Mouse (Mus musculus): Measurements from ENCODE around the gene Cyb561d1.

Gene Cyb561d1

DNA sequence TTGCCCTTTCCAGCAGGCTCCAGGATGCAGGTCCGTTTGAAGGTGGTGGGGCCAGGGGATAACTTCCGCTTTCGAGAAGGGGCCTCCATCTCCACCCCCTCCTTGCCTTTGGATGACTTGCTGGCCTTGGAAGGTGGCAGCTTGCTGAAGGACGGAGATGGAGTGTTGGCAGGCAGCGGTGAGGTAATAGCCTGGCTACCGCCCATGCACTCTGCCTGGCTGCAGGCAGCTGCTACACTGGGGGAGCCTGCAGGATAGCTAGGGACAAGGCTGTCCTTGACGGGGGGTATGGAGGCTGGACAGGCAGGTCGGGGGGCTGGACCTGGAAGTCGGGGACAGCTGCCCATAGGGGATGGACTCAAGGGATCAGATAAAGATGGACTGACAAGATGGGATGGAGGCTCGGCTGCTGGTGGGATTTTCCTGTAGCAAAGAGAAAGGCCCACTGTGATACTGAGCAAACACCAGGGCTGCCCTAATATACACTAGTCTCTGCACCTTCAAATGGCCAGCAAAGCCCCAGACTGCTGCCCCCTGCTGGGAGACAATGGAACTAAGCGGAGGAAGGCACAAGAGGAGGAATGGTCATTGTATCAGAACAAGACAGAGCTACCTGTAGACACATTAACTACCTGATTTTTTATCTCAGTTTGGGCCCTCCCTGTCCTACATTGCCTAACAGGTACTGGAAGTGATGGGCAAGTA, 2.8 kb upstream of the Cyb561d1 start:
- peak; percentile 43 to 75 for DNase-seq (ENCODE audit: low spot score in 2 of 2)

DNA sequence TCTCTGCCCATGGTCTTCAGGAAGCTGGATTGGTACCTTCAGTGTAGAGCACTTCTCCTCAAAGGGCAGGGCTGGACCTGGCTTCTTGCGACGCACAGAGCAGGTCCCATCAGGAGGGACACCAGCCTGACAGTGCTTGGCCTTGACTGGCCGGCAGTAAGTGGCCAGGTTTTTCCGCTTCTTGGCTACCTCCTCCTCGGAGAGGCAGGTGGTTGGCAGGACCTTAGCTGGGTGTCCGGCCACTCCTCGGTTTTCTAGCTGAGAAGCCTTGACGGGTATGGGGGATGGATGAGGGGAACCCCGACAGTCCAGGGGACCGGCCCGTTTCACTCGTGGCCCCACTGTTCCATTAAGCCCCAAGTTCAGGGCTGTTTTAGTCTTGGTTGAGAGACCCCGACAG, 2.2 kb upstream of the Cyb561d1 start:
- DNase-seq (ENCODE audit: low spot score in 2 of 2): no peak

DNA sequence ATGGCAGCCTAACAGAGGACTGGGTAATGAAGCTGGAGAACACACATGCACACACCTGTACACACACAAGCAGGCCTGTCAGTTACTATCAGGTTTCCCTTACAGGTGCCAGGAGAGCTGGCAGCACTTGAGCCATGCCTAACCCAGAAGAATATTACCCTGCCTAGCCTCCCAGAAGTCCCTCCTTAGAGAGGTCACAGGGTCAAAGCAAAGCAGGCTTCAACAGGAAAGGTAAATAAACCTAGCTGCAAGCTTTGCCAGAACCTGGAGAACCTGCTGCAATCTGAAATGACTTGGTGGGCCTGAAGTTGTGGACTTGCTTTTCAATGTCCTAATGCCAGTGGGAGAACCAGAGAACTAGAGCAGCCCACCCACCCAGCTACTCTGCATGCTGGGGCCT, 1.5 kb upstream of the Cyb561d1 start:
- DNase-seq (ENCODE audit: low spot score in 2 of 2): peak in 1 of 2 experiments; percentile 68

DNA sequence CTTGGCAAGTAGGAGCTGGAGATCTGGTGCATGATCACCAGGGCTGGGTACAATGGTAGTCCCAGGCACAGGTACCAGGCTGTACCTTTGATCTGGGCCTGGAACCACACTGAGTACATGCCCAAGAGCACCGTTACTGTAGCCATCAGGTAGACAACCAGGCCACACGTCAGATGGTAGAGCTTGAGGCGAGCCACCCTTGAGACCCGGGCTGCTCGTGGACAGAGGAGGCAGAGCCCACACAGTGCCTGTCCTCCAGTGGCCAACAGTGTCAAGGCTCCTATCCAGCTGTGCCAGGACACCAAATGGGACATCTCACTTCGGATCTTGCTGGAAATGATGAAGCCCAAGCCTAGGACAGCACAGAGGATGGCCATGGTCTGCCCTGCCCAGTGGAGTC, 1.8 kb downstream of the Cyb561d1 start:
- DNase-seq (ENCODE audit: low spot score in 2 of 2): no peak

DNA sequence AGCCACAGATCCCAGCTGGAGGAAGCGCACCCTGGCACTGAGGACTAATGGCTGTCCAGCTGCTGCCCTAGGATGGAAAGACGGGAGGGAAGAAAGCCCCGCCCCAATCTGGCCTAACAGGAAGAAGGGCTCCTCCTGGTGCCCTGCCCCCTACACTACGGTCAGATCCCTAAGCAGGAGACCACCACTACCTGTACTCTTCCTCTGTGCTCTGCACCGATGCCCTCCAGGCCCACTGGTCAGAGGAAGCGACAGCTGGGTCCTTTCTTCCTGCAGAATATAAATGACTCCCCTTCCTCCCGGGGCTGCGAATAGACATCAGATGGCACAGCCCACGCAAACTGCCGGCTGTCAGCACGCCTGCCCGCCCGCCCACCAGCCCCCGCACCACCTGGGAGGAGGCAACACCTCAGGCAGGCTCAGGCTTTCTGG, 3.9 kb downstream of the Cyb561d1 start:
- no peak for DNase-seq (ENCODE audit: low spot score in 2 of 2)

DNA sequence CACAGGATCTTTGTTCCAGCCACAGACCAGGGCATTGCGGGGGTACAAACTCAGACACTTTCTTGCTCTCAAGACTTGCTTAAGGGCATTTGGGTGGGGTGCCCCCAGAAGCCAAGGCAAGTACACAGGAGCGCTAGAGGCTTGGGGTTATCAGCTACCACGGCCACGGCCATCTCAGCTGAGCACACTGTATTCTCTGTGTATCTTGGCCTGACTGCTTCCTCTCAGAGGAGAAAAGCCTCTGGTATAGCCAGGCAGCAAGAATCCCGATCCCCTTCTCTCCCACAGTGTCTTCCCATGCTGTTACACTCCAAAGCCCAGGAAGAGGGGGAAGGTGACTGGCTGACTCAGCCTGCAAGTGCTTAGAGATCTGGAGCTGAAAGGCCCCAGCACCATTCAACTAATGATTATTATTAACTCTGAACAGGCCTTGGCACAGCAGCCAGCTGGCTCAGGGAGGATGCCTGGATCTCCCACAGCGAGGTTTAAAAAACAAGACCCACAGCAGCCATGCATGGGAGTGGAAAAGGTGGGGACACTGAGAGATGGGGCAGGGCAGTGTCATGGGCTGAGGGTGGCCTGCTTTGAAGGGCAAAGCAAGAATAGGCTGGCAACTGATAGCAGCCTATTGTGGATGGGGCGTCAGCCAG, 4.9 kb downstream of the Cyb561d1 start:
- DNase-seq (ENCODE audit: low spot score in 2 of 2): no peak

DNA sequence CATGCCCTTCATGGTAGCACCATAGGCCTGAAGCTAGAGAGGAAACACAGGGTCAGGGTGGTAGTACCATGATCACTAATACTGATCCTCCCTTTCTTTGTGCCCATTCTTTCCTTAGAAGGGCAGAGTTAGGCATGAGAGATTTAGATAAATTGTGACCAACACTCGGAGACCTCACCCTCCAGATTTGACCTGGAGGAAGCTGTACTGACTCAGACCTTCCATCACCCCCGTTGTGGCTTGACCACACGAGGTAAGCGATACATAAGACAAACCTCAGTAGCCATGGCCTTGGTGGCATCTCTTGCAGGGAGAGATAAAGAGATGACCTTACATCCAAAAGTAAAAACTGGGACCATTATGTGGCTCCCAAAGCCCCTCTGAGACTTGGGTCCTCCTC, 5.7 kb downstream of the Cyb561d1 start:
- DNase-seq (ENCODE audit: low spot score in 2 of 2): no peak

DNA sequence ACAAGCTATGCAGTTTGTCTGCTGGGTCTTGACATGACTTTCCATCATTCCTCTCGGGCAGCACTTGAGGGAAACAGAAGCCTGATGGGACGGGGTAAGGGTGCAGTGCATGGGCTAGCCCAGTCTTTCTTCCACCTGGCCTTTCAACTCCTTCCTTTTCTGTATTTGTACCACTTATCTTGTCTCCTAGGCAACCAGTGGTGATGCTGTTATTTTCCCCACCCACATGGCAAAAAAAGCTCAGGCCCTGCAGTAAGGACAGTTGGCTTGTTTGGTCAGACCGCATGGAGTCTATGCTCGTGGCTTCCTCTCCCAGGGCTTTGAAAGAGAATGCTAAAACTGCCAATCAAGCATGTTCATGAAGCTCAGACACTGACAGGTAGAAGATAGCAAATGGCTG, 7.3 kb downstream of the Cyb561d1 start:
- no peak for DNase-seq (ENCODE audit: low spot score in 2 of 2)

DNA sequence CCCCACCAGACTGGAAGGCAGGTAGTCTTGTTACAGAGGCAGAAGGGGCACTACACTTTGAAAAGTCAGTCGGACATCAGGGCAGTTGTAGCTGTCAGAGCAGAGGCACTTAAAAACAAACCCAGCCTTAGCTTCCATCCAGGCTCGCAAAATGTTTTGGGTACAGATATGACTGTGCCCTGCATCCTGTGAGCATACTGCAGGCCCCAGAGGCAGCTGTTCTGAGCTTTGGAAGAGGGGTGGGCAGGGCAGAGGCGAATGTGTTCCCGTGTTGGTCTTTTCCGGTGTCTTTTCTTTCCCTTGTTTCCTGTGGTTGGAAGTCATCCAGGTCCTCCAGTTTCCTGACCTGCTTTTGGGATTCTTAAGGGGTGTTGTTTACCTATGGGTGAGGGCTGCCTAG, 11.1 kb downstream of the Cyb561d1 start:
- no peak for DNase-seq (ENCODE audit: low spot score in 2 of 2)

DNA sequence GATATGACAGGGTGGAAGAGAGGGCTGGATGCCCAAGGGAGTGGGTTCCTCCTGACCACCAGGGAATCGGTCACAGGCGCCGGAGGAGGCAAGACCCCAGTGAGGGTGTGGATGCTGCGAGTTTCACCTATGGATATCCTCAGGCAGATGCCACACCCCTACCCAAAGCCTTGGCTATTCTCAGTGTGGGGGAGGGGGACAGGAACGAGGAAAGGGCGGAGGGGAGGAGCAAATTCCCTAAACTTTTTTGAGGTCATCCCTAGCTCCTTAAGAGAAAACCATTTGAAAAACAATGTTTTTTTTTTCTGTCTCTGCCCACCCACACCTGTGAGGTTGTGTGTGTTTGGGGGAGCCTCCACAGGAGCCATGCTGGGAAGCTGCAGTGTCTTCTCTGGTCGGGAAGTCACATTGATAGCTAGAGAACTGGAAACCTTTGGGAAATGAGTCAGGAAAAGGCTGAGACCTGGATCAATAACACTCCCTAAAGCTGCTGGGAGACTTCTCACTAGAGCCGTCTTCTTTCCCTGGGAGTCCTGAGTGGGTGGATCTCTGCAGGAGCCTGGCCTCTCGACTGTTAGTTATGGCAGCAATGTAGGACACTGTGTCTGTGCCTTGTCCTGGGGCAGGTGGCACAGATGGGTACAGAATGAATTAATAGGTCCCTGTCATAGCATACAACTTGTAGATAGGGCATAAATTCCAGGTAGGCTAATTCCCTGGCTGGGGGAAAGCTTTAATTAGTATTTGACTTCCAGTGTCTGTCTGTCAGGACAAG, 12.1 kb downstream of the Cyb561d1 start:
- no peak for DNase-seq (ENCODE audit: low spot score in 2 of 2)

DNA sequence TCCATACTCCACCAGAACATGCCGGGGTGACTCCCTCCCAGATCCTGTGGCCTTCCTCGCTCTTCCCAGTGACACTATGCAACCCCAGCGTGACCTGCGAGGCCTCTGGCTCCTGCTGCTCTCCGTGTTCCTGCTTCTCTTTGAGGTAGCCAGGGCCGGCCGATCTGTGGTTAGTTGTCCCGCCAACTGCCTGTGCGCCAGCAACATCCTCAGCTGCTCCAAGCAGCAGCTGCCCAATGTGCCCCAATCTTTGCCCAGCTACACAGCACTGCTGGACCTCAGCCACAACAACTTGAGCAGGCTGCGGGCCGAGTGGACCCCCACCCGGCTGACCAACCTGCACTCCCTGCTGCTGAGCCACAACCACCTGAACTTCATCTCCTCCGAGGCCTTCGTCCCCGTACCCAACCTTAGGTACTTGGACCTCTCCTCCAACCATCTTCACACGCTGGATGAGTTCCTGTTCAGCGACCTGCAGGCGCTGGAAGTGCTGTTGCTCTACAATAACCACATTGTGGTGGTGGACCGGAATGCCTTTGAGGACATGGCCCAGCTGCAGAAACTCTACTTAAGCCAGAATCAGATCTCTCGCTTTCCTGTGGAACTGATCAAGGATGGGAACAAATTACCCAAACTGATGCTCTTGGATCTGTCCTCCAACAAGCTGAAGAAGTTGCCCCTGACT, 13.8 kb downstream of the Cyb561d1 start:
- DNase-seq (ENCODE audit: low spot score in 2 of 2): no peak

DNA sequence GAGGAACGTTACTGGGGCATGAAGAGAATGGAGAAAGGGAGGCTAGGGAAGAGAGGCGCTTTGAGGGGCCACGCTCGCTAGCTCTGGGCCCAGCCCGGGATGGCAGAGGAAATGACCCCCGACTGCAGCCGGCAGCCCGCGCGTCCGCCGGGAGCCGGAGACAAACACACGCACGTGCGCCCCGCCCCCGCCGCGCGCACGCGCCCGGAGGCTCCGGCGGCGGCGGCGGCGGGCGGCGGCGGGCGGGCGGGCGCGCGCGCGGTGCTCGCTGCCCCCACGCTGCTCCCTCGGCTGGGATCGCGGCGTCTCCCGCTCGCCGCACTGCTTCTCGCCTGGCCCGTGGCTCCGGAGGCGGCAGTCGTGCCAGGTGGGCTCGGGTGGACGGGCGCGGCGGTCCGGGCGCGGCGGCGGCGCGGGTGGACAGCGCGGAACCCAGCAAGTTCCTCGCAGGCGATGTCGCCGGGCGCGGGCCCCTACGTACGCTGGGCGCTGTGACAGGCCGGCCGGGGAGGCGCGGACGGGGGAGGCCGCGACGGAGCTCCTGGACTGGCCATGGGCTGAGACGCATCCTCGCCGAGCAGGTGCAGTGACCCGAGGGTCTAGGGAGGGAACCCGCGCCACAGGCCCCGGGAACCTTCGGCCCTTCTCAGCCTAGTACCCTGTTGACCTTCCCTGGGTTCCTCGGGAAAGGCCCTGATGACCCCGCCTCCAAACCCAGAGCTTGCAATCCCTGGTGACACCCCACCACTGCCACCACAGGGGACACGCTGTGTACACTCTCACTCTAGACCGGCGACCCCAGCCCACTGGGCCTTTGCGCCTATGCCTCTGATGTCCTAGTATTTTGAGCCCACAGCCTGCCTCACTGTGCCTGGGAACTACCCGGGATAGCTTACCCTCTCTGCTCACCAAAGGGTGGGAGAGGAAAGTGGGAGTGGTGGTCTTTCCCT, 14.6 kb downstream of the Cyb561d1 start, which contains the start of gene Amigo1:
Amigo1 (plus strand) TSS at position 238 of the 950 bp plus-strand sequence.
- peak in 1 of 2 experiments; percentile 61 for DNase-seq (ENCODE audit: low spot score in 2 of 2)

DNA sequence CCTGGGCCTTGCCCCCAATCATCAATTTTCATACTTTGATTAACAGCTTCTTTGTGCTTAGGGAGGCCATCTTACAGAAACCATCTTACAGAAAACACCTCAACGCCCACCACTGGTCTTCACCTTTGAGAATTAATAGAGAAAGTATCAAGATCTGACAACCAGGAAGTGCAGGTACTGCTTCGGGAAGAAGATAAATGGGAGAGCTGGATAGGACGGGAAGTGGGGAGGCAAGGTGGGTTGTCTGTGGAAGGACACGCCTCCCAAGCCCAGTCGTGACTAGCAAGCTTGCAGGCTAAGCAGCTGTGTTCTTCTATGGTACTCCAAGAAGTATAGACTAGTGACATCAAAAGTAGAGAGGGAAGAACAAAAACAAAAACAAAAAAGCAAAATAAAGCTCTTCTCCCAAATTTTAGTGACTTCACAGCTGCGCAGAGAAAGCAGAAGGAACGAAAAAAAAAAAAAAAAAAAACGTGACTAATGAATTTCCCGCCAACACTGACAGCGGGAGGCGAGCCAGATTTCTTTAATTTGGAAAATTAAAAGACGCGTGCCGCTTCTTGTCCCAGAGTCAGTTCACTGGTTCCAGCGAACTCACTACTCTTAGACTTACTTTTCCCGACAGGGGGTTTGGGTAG, 15.4 kb downstream of the Cyb561d1 start:
- DNase-seq (ENCODE audit: low spot score in 2 of 2): no peak

DNA sequence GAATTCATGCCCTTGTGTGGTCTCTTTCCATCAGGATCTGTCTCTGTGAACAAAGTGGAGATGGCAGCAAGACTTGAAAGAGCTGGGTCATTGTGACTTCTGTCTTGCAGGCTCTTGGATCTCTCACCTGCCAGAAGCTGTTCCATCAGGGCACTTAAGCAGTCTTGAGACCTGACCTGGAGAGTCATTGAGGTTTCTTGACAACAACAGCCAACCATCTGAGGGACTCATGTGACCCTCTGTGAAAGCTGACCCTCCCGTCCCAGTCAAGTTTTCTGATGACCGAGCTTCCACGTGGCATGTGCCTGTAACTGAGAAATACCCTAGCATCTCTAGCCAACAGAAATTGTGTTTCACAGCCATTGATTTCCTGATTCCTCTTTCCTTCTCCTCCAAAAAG, 16.3 kb downstream of the Cyb561d1 start:
- no peak for DNase-seq (ENCODE audit: low spot score in 2 of 2)

DNA sequence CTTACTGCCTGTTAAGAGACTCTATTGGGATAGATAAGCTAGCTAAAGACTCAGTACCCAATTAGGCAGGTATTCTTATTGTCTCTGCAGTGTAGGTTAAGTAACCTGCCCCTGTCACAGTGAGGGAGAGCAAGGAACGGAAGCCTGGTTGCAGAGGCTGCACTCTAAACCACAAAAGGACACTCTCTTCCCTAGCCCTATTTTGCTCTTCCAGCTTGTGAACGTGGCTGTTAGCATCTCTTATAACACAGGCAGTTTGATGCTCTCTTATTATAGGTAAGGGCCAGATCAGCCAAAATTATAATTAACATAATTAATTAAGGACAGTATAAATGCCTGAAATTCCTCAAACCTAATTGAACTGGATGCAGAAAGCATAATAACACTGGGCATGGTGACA, 20.5 kb downstream of the Cyb561d1 start:
- no peak for DNase-seq (ENCODE audit: low spot score in 2 of 2)

DNA sequence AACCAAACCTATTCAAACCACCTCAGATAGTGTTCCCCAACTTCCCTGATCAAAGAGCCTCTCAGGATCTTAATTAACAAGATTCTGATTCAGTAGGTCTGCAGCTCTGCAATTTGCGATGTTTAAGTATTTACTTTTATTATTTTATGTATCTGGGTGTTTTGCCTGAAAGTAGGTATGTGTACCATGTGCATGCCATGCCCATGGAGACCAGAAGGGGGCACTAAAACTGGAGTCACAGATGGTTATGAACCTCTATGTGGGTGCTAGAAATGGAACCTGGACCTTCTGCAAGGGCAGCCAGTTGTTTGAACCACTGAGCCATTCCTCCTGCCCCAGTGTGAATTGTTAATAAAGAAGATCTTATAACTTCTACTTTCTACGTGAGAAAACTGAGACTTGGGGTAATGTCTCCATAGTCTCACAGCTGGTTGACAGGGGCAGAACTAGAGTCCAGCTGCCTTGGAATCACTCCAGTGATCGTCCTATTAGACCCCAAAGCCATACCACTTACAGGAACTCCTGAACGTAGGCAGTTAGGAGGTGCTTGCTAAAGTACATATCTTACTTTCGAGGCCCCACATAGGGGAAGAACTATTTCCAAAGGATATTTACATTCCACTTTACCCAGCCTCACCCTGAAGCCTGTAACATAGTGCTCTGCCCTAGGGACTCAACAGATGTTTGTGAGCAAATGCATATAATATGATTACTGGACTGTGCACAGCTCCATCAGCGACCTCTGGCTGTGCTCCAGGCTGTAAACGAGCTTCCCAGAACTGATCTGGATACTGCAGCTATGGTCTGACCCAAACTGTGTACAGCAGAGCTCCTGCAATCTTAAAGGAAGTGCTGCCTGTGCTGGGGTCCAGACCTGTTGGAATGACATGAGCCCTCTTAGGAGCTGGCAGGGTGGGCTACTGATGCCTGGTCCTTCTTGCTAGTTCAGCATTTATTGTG, 22.0 kb downstream of the Cyb561d1 start:
- DNase-seq (ENCODE audit: low spot score in 2 of 2): no peak

DNA sequence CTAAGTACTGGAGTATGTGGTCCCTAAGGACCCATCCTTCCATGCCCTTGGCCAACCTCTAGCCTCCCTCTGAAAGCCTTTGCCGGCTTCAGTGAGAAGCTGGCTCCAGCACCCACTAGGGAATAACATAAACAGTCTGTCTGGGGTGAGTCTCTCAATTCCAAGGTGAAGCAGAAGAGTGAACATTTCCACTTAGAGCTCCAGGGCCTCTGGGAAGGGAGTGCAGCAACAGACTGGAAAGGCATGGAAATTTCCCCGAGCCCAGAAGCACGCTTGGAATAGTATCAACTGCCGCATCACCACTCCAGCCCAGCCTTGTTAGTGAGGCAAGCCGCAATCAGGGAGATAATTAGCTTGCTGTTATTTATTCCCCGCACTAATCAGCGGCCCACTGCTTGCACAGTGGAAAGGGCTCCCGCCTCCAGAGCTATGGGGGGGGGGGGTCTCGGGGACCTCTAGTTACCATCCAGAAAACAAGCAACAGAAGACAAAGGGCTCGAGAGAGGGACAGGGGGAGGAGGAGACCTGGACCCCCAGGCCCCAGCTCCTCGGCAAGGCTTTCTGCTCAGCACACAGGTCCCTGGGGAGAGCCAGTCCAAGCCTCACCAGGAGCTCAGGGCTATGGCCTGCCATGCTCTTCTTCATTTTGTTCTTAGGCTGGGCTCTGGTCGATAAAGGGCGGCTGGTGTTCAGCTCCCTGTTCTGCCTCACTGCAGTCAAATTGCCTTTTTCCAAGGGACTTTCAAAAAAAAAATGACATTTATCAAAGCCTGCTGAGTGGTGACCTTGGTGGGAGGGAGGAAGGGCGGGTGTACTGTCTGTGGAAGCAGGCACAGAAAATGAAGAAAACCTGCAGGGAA, 26.1 kb downstream of the Cyb561d1 start:
- DNase-seq (ENCODE audit: low spot score in 2 of 2): no peak

DNA sequence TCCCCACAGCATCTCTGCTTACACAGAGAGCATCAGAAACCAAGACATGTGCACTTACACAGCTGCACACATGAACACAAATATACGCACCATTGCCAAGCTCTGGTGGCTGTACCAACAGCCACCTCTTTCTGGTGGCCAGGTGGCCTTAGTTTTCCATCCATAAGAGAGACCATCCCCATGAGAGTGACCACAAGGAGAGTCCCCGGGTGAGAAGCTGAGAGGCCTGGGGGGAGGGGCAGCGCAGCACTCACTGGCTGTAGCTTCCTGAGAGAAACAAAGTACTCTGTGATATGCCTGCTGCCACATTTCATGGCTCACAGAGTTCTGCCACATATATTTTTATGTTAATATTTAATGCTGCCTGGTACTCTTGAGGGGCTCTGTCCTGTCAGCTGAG, 31.8 kb downstream of the Cyb561d1 start:
- no peak for DNase-seq (ENCODE audit: low spot score in 2 of 2)
